Comparison of ENCODE assay signal across 9 mouse cellular contexts in genomic region chr17:73009962-73010361, GRCm38 (mm10).
DNase-seq lines count a peak whose midpoint lies in the region; ATAC-seq lines count a peak whose summit lies in the region.
"Had no signal": no experiment of that assay in that cellular context is flagged by ENCODE, and none has a peak within 500 bp of the region (broad histone marks: within the 10 kb centered on the region; RNA-seq: fewer than 3 reads in every experiment).

No protein-coding gene starts in this region.

- H3K27ac ChIP-seq in midbrain, embryonic 10.5 days (replicated peaks) = no peak overlapping the region
- H3K27ac ChIP-seq in neural tube, embryonic 15.5 days (replicated peaks) = no peak overlapping the region
- H3K27ac ChIP-seq: hindbrain, embryonic 15.5 days; neural tube, embryonic 13.5 days had no signal

- intact Hi-C loops in heart, postnatal 14 days (cut with DNase I) = loop anchor here (2.0 kb wide), 1 partner anchor 119 kb away; no protein-coding TSS in a partner anchor

- no peak for ATAC-seq in neural tube, embryonic 15.5 days (ENCODE audit: low FRiP score)

- H3K4me1 ChIP-seq in midbrain, embryonic 10.5 days = peaks cover 16% of the 10 kb centered on the region
- no peaks in the 10 kb centered on the region for H3K4me1 ChIP-seq in neural tube, embryonic 15.5 days
- H3K4me1 ChIP-seq: hindbrain, embryonic 15.5 days had no signal

- H3K36me3 ChIP-seq in midbrain, embryonic 10.5 days = no peaks in the 10 kb centered on the region
- H3K36me3 ChIP-seq in neural tube, embryonic 15.5 days = no peaks in the 10 kb centered on the region
- H3K36me3 ChIP-seq: hindbrain, embryonic 15.5 days; neural tube, embryonic 13.5 days had no signal

- H3K27me3 ChIP-seq in midbrain, embryonic 10.5 days (ENCODE audit: low read depth, poor library complexity, severe bottlenecking) = no peaks in the 10 kb centered on the region
- no peaks in the 10 kb centered on the region for H3K27me3 ChIP-seq in neural tube, embryonic 15.5 days (replicated peaks)
- H3K27me3 ChIP-seq: hindbrain, embryonic 15.5 days; neural tube, embryonic 13.5 days had no signal

- no peaks in the 10 kb centered on the region for H3K9me3 ChIP-seq in midbrain, embryonic 10.5 days (replicated peaks)
- no peaks in the 10 kb centered on the region for H3K9me3 ChIP-seq in neural tube, embryonic 15.5 days (replicated peaks)
- H3K9me3 ChIP-seq: hindbrain, embryonic 15.5 days; neural tube, embryonic 13.5 days had no signal

- WGBS in midbrain, embryonic 10.5 days = 93% methylated on average over 4 of the region's 4 CpGs
- 86% methylated on average over 4 of the region's 4 CpGs for WGBS in neural tube, embryonic 15.5 days

- peak; percentile 35 for DNase-seq in ovary, postnatal 36 days (ENCODE audit: low spot score)
- no peak for DNase-seq in ovary, adult 18-20 months (ENCODE audit: low spot score)
- peak; percentile 71 for DNase-seq in adrenal gland, postnatal 10 days
- DNase-seq in heart, postnatal 14 days = peak; percentile 48 to 62
- DNase-seq in lung, postnatal 10 days = peak; percentile 93
- no peak for DNase-seq in midbrain, embryonic 10.5 days (ENCODE audit: low spot score)

- no peak overlapping the region for H3K4me3 ChIP-seq in midbrain, embryonic 10.5 days
- H3K4me3 ChIP-seq in neural tube, embryonic 15.5 days (replicated peaks) = no peak overlapping the region
- H3K4me3 ChIP-seq: hindbrain, embryonic 15.5 days; neural tube, embryonic 13.5 days had no signal

- no peak overlapping the region for H3K4me2 ChIP-seq in neural tube, embryonic 15.5 days
- H3K4me2 ChIP-seq: hindbrain, embryonic 15.5 days; neural tube, embryonic 13.5 days had no signal

- no peak overlapping the region for H3K9ac ChIP-seq in neural tube, embryonic 15.5 days (replicated peaks)
- H3K9ac ChIP-seq: hindbrain, embryonic 15.5 days; neural tube, embryonic 13.5 days had no signal

Comparison
In these comparisons a context has a peak if more than half of its experiments do, and no peak if none do; other contexts are left out.
1. DNase-seq: peak in ovary, postnatal 36 days (single experiment), adrenal gland, postnatal 10 days (single experiment), heart, postnatal 14 days (2 of 2) and lung, postnatal 10 days (single experiment); none in ovary, adult 18-20 months (single experiment) and midbrain, embryonic 10.5 days (single experiment).